Mouse (Mus musculus) forebrain, postnatal 0 days (tissue): ENCODE results near the gene Slc25a15. TPM values are rescaled to one million over a fixed set of nuclear protein-coding genes. Genes with fewer than 3 reads are reported as not detected.
A peak's percentile ranks its signal among the peaks of the same experiment; 100 is the strongest.

Source experiments
- ATAC-seq: fragments of 200-750 bp; cut with Nextera tagmentation; 2 replicates; pipeline ENCODE4 v1.8.0; 2017; ENCODE audit warnings: mild to moderate bottlenecking, moderate library complexity
- DNase-seq: peaks from one replicate; pipeline ENCODE4 v3.0.0-alpha.2; 2015
- H3K27ac ChIP-seq: fragments of 300-500 bp; sonication (generic); 2 replicates; pipeline ENCODE4 v1.5.1; 2014; ENCODE audit warnings: low read depth, mild to moderate bottlenecking, antibody characterized with exemption, low read length, moderate library complexity, mixed read lengths
- H3K27me3 ChIP-seq: fragments of 300-500 bp; sonication (generic); 2 replicates; pipeline ENCODE4 v1.6.1; 2014; ENCODE audit warnings: mild to moderate bottlenecking, low read length, mixed read lengths; ENCODE audit not compliant: insufficient read depth
- H3K36me3 ChIP-seq: fragments of 300-500 bp; sonication (generic); 2 replicates; pipeline ENCODE4 v1.6.1; 2014; ENCODE audit warnings: mild to moderate bottlenecking, moderate library complexity; ENCODE audit not compliant: insufficient read depth
- H3K4me1 ChIP-seq: fragments of 300-500 bp; sonication (generic); 2 replicates; pipeline ENCODE4 v1.6.1; 2014; ENCODE audit warnings: antibody characterized with exemption; ENCODE audit not compliant: insufficient read depth
- H3K4me2 ChIP-seq: fragments of 300-500 bp; sonication (generic); 2 replicates; pipeline ENCODE4 v1.6.1; 2014; ENCODE audit warnings: low read depth, mild to moderate bottlenecking, moderate library complexity
- H3K4me3 ChIP-seq: fragments of 300-500 bp; sonication (generic); 2 replicates; pipeline ENCODE4 v1.5.1; 2014; ENCODE audit warnings: low read depth, low read length, mixed read lengths
- H3K9ac ChIP-seq: fragments of 300-500 bp; sonication (generic); 2 replicates; pipeline ENCODE4 v1.6.1; 2014; ENCODE audit warnings: mild to moderate bottlenecking
- H3K9me3 ChIP-seq: fragments of 300-500 bp; sonication (generic); 2 replicates; pipeline ENCODE4 v1.6.1; 2016; ENCODE audit warnings: low read length
- CTCF ChIP-seq: sonication (generic); IDR thresholded peaks from 2 replicates; pipeline ENCODE4 v1.5.1; 2016; ENCODE audit warnings: antibody characterized with exemption, control low read depth, low read depth
- WGBS: fragments of 180-500 bp; shearing (Covaris S2); extraction: QIAGEN DNeasy Blood & Tissue Kit; methylation state at CpG from one replicate; pipeline ENCODE4 v1.1.7; 2014; 5-methylcytosine and 5-hydroxymethylcytosine counted together
- polyA plus RNA-seq: library from polyadenylated mRNA; unstranded; fragments of >200 nt; fragmentation: Nextera tagmentation; extraction: Ambion mirVana; gene quantifications from 2 replicates; pipeline ENCODE4 v1.2.1, GENCODE M21; 2015
- total RNA-seq: library from RNA; depleted of rRNA; stranded (reverse); fragments of >200 nt; gene quantifications from 2 replicates; pipeline ENCODE4 v1.2.3, GENCODE M21; 2014

The Slc25a15 gene
- total and polyA plus RNA-seq, 2 experiments from 2014 or later, result 7.2 to 7.3 TPM

DNA sequence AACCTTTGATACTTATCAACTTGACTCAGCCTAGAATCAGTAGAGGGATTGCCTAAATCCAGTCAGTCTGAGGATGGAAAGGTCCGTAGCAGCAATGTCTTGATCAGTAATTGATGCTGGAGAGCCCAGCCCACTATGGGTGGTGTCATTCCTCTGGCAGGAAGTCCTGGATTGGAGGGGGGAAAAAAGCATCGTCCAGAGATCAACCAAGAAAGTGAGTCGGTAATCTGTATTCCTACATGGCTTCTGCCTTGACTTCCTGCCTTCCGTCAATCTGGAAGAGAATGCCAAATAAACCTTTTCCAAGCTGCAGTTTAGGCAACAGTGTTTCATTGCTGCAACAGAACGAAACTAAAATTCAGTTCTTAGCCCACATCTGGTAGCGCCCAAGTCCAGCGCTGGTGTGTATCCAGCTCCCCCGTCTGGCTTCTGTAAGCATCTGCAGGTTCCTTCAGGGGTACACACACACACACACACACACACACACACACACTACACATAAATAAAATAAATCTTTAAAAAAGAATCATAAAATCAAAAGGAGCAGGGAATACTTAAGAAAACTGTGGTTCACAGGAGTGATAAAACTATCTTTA, 986 bp upstream of the Slc25a15 start:
- no peaks in the 10 kb centered on the region for H3K27me3 ChIP-seq
- peak overlapping the region; percentile 77 for H3K27ac ChIP-seq
- peak overlapping the region; percentile 75 for H3K4me2 ChIP-seq
- DNase-seq, result no peak
- peak overlapping the region; percentile 74 for H3K4me3 ChIP-seq
- H3K9me3 ChIP-seq, result no peaks in the 10 kb centered on the region
- peaks cover 6% of the 10 kb centered on the region; the same call in 1 of the 2 replicates for H3K4me1 ChIP-seq
- TF ChIP-seq CTCF, result no peak
- 85% methylated on average over 8 of the region's 8 CpGs for WGBS
- H3K9ac ChIP-seq, result peak overlapping the region; percentile 78; the same call in 1 of the 2 replicates
- no peak for ATAC-seq
- no peaks in the 10 kb centered on the region for H3K36me3 ChIP-seq

DNA sequence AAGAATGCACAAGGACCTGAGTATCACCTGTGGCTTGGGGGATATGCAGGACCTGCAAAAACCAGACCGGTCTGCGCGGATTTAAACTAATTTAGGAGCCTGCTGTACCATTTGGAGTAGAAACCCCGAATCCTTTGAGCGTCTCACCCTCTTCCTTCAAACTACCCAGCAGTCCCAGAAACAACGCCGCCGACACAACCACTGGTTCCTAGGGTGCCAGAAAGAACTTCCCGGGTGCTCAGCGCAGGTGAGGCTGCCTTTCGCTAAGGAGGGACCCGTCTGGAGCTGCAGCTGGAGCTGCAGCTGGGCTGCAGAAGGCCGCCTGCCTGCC, 621 bp downstream of the Slc25a15 start:
- ATAC-seq (no peak), DNase-seq (no peak)
- WGBS, result under 1% methylated on average over 13 of the region's 13 CpGs

DNA sequence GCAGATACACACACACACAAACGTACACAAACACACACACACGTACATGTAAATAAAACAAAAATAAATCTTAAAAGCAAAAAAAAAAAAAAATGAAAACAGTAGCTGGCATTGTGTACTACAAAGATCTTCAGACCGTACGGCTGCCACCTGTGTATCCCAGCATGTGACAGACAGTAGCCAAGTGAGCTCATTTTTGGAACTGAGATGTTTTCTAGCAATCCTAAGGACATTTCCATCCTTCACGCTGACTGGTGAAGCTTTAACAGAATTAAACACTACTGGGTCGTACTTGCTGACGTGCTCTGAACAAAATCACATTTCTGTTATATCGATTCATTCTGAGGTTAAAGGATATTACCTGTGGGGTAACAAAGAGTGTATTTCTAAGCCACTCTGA, 3.1 kb downstream of the Slc25a15 start:
- H3K27me3 ChIP-seq, result no peaks in the 10 kb centered on the region
- H3K27ac ChIP-seq, result no peak overlapping the region
- ATAC-seq, result no peak
- H3K4me2 ChIP-seq, result no peak overlapping the region
- H3K4me3 ChIP-seq, result no peak overlapping the region
- WGBS, result 88% methylated on average over 8 of the region's 8 CpGs
- no peak for TF ChIP-seq CTCF
- H3K36me3 ChIP-seq, result 0 out of 2 replicates have a peak, but pooled peaks cover 1% of the 10 kb centered on the region
- DNase-seq, result no peak
- no peak overlapping the region for H3K9ac ChIP-seq
- H3K4me1 ChIP-seq, result peaks cover 6% of the 10 kb centered on the region; the same call in 1 of the 2 replicates
- H3K9me3 ChIP-seq, result no peaks in the 10 kb centered on the region

More for the DNA sequence above, 621 bp downstream of the Slc25a15 start:
- H3K4me2 ChIP-seq, result peak overlapping the region; percentile 75
- peaks cover 6% of the 10 kb centered on the region; the same call in 1 of the 2 replicates for H3K4me1 ChIP-seq
- H3K9me3 ChIP-seq, result no peaks in the 10 kb centered on the region
- H3K4me3 ChIP-seq, result peak overlapping the region; percentile 74
- H3K27me3 ChIP-seq, result no peaks in the 10 kb centered on the region
- H3K9ac ChIP-seq, result peak overlapping the region; percentile 78
- no peaks in the 10 kb centered on the region for H3K36me3 ChIP-seq
- H3K27ac ChIP-seq, result peak overlapping the region; percentile 77
- no peak for TF ChIP-seq CTCF

DNA sequence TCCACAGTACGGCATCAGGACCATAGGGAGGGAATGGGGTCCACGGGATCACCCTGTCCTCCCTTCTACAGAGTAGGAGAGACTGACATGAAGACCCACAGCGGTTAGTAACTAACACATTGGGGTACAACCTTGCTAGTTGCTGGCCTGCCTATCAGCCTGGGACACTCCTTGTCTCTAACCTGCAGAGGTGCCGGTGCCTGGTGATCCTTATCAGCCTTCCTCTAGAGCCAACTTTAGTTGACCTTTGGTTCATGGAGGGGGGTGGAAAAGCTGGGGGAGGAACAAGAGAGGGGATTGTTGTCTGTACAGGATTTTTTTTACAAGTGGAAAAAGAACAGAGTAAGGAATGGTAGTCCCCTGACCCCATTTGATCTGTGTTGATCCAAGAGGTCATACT, 3.9 kb downstream of the Slc25a15 start:
- DNase-seq (no peak), ATAC-seq (no peak)
- H3K9ac ChIP-seq, result no peak overlapping the region
- H3K27me3 ChIP-seq, result no peaks in the 10 kb centered on the region
- H3K27ac ChIP-seq, result no peak overlapping the region
- H3K36me3 ChIP-seq, result 0 out of 2 replicates have a peak, but pooled peaks cover 8% of the 10 kb centered on the region
- H3K4me3 ChIP-seq, result no peak overlapping the region
- H3K4me1 ChIP-seq, result peaks cover 6% of the 10 kb centered on the region; the same call in 1 of the 2 replicates
- no peaks in the 10 kb centered on the region for H3K9me3 ChIP-seq
- TF ChIP-seq CTCF, result no peak
- 91% methylated on average over 4 of the region's 4 CpGs for WGBS
- H3K4me2 ChIP-seq, result no peak overlapping the region

DNA sequence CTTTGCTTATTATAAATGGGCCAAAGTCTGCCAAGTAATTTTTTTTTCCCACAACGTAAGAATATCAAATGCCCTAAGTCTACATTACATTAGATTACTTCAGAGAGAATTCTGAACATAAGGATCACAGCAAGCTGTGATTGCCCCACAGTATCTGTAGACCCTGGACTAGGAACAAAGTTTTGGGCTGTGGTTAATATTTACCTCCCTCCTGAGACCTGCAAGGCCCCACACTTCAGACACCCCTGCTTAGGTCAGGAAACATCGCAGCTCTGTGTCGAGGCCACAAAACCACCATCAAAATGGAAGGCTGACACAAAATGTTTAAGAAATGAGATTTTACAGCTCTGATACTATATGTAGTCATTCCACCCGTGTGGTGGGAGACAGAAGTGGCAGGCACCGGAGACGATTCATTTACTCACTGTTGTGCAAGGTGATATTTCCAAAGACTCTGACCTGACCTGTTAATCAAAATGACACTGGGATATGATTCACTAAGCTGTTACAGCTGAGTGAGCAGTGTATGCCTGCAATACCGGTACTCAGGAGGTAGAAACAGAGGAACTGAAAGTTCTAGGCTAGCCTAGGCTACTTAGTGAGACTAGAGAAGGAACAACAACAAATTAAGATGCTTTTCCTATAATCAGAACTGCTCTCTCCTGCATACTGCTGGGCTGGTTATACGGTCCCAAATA, 7.5 kb downstream of the Slc25a15 start:
- Histone ChIP-seq H3K27ac (no peak overlapping the region), H3K4me3 (no peak overlapping the region), H3K4me1 (no peaks in the 10 kb centered on the region), H3K27me3 (no peaks in the 10 kb centered on the region), H3K4me2 (no peak overlapping the region), H3K36me3 (0 out of 2 replicates have a peak, but pooled peaks cover 17% of the 10 kb centered on the region), H3K9me3 (no peaks in the 10 kb centered on the region), H3K9ac (no peak overlapping the region)
- DNase-seq (no peak), ATAC-seq (no peak)
- WGBS, result 88% methylated on average over 8 of the region's 8 CpGs
- no peak for TF ChIP-seq CTCF

DNA sequence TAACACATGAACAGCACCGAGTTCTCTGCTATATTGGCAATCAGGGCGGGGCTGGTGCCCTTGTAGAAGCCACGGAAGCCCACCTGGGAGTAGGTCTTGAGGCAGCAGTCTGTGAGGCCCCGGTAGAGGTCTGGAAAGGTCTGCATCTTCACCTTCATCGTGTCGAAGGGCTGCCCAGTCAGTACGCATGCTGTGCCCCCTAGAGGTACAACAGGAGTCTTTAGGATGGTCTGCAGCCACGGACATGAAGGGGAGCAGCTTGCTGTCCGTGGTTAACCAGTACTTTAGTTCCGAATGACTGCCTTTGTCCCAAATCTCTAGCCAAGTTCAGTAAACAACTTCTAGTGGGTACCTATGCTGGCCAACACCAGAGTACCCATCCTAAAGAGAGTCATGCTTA, 8.5 kb downstream of the Slc25a15 start:
- H3K9ac ChIP-seq, result no peak overlapping the region
- H3K27ac ChIP-seq, result no peak overlapping the region
- H3K9me3 ChIP-seq, result no peaks in the 10 kb centered on the region
- DNase-seq (no peak), ATAC-seq (no peak)
- WGBS, result 80% methylated on average over 10 of the region's 10 CpGs
- no peaks in the 10 kb centered on the region for H3K4me1 ChIP-seq
- H3K4me3 ChIP-seq, result no peak overlapping the region
- H3K4me2 ChIP-seq, result no peak overlapping the region
- 0 out of 2 replicates have a peak, but pooled peaks cover 17% of the 10 kb centered on the region for H3K36me3 ChIP-seq
- no peak for TF ChIP-seq CTCF
- no peaks in the 10 kb centered on the region for H3K27me3 ChIP-seq

DNA sequence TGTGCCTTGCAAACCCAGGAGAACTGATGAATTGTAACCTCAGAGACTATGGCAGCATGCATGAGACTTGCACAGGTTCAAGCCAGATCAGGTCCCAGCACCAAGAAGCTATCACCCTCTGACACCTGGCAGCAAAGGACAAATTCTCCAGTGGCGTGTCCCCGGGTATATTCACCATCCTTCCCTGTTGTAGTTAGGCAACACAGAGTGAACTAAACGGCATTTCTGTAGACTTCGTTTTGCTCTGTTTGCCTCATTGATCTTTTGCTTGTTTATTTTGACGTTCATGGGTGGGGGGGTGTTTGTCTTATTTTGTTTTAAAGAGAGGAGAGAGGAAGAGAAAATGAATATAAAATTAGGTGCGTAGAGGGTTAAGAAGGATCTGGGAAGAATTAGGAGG, 13.2 kb downstream of the Slc25a15 start:
- H3K27me3 ChIP-seq, result no peaks in the 10 kb centered on the region
- H3K9me3 ChIP-seq, result no peaks in the 10 kb centered on the region
- 95% methylated on average over 6 of the region's 6 CpGs for WGBS
- no peak overlapping the region for H3K4me3 ChIP-seq
- no peak overlapping the region for H3K27ac ChIP-seq
- ATAC-seq (no peak), DNase-seq (no peak)
- no peak for TF ChIP-seq CTCF
- no peak overlapping the region for H3K9ac ChIP-seq
- no peaks in the 10 kb centered on the region for H3K4me1 ChIP-seq
- no peak overlapping the region for H3K4me2 ChIP-seq
- H3K36me3 ChIP-seq, result peaks cover 33% of the 10 kb centered on the region
